Mouse (Mus musculus): ENCODE results near the gene Obox3. TPM values are rescaled to one million over a fixed set of nuclear protein-coding genes. Genes with fewer than 3 reads are reported as not detected.
"Not testable (repeated sequence)": the region's sequence is repeated elsewhere in the genome, so short reads cannot be mapped to it uniquely, and the experiment has no call there.

Gene Obox3
- not detected for total RNA-seq (2021)

DNA sequence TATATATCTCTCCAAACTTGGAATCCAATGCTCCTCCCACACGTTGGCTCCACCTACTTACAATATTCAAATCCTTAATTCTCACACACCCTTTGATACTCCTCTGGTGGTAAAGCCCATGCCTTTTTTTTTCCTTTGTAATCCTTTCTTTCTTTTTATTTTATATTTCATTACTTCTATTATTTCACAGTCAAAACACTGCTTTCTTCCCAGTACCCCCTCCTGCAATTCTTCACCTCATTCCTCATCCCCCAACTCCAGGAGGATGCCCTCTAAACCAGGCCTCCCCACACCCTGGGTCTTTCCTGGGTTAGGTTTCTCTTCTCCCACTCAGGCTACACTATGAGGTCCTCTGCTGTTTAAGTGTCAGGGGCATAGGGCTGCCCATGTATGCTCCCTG is at the start of gene Obox3:
Gene Obox3, minus strand, starts transcription at position 101 of the 400 bp plus-strand sequence.
- not testable (repeated sequence) for DNase-seq

DNA sequence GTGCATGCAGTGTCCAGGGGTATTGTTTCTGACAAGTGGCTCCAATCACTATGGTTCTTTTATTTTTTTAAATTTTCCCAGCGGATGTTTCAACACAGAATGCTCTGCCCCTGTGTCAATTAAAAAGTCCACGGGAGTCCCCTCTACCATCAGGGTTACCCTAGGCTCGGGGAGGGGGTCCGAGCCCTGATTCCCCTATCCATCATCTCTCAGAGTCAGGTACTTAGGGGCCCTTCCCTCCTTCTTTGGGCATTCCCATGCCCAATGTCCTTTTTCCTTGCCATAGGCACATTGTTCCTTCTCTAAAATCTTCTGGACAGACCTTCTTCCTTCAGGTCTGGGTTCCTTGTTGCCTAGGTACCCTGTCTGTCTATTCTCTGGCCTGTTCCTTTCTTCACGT is 130.3 kb downstream of the Obox3 start:
- intact Hi-C loops (cut with DNase I); DNase-seq: not testable (repeated sequence)

More for the DNA sequence above, at the start of gene Obox3:
- intact Hi-C loops (cut with DNase I) = not testable (repeated sequence)

Other genes starting within 250 kb of the Obox3 start
- gene Obox5, start 110.2 kb upstream of the Obox3 start, total RNA-seq (2021) = not detected
- gene Obox6, start 199.8 kb upstream of the Obox3 start, total RNA-seq (2021) = not detected
- gene Crx, start 240.1 kb upstream of the Obox3 start, total RNA-seq (2021) = not detected
- gene Crxos, start 242.7 kb upstream of the Obox3 start, total RNA-seq (2021) = not detected